Mouse (Mus musculus) central nervous system, embryonic 11.5 days (tissue): Measurements from ENCODE around the gene Dhrs7c. TPM values are rescaled to one million over a fixed set of nuclear protein-coding genes. Genes with fewer than 3 reads are reported as not detected.

Experiments
- polyA plus RNA-seq: library from polyadenylated mRNA; depleted of rRNA; stranded (reverse); fragments of >200 nt; gene quantifications from 2 replicates; pipeline ENCODE4 v1.2.3, GENCODE M21; 2012; rRNA removed

The Dhrs7c gene
- 0.05 and 1.3 TPM in 2 replicates for polyA plus RNA-seq

DNA sequence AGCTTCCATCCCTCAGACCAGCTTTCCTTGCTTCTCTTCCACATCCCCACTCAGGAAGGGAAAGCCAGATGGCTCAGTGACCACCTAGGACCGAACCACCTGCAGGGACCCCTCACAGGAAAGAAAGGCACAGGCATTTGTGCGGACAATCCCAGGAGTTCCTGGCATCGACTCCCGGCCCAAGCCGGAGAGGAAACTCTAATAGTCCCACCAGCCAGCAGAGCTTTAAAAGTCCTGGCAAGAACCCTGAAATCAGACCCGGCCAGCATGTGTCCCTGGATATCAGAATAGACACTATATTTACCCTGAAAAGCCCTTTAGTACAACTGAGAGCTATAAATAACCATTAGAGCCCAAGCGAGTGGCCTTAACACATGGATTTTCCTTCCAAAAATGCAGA is at the start of gene Dhrs7c:
TSS of gene Dhrs7c (plus strand) at position 257 of the 400 bp plus-strand sequence.

GRCm38 (mm10) chr11:67771053-67771452 is 26.9 kb upstream of the Dhrs7c start, which contains the start of gene Glp2r:
Gene Glp2r, minus strand, starts transcription at chr11:67771153.

DNA sequence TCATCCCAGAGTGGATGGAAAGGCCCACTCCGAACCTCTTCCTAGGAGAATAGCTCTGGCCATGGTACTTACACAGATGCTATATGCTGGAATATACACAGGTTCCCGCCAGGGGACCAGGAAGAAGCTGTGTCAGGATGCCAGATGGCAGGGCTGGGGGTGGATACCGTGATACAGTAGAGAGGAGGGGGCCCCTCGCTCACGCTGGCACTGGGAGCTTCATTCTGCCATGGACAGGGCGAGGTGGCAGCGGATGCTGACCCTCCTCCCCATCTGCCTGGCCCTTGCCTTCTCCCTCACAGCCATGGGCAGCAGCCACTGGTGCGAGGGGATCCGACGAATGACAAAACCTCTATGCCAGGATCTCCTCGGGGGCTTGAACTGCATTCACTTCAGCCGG is 23.6 kb upstream of the Dhrs7c start, which contains the start of gene Gsg1l2:
TSS of gene Gsg1l2 (plus strand) at position 230 of the 400 bp plus-strand sequence.

Other genes starting within 250 kb of the Dhrs7c start
- 0.07 TPM in 1 of 2 replicates, not detected in the other for gene Rcvrn, start 102.9 kb upstream of the Dhrs7c start, polyA plus RNA-seq
- 0.02 TPM in 2 replicates for gene Glp2r, start 27.0 kb upstream of the Dhrs7c start, polyA plus RNA-seq
- gene Gsg1l2, start 23.6 kb upstream of the Dhrs7c start, polyA plus RNA-seq = not detected in 2 replicates
- gene Usp43, start 124.0 kb downstream of the Dhrs7c start, polyA plus RNA-seq = 1.1 and 1.2 TPM in 2 replicates
- gene Cfap52, start 167.5 kb downstream of the Dhrs7c start, polyA plus RNA-seq = 0.55 and 0.65 TPM in 2 replicates
- 29.1 and 42.9 TPM in 2 replicates for gene Stx8, start 168.0 kb downstream of the Dhrs7c start, polyA plus RNA-seq